Mouse (Mus musculus): ENCODE results near the gene Ankrd24.

Gene Ankrd24

DNA sequence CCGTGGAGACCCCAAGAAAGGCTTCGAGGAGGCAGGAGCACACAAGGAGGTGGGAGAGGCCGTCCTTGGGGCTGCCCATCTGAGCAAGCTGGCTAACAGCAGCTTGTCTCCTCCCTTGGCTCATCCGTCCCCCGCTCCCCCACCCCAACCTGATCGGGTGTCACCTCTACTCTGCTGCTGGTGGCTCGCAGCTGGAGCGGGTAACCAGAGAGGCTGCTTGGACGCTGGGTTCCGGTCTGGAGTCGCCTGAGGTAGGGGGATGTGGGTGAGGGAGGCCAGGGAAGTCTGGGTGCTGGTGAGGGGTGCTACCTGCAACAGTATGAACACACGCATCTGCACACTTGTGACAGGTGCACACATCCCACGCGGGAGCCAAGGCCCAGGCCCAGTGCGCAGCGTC, at the start of gene Ankrd24:
TSS of gene Ankrd24 (plus strand) at position 151 of the 400 bp plus-strand sequence.
- no peak for DNase-seq

DNA sequence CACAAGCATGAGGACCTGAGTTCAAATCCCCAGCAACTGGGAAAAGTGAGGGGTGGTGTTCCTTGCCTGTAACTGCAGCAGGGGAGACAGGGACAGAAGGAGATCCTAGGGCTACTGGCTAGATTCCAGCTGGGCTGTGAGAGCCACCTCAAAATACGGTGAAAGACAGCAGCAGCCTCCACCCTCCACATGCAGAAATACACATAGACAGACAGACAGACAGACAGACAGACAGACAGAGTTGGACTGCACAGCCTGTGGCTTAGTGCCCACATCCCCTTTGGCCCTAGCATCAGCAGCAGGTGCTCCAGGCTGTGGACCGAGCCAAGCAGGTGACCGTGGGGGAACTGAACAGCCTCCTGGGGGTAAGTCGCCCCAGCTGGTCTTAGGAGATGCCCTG, 48.4 kb upstream of the Ankrd24 start:
- DNase-seq = no peak

GRCm38 (mm10) chr10:81580441-81581070, 47.8 kb upstream of the Ankrd24 start:
- DNase-seq = no peak

- no peak for DNase-seq
Observed at GRCm38 (mm10) chr10:81583347-81583746, 45.0 kb upstream of the Ankrd24 start.

DNA sequence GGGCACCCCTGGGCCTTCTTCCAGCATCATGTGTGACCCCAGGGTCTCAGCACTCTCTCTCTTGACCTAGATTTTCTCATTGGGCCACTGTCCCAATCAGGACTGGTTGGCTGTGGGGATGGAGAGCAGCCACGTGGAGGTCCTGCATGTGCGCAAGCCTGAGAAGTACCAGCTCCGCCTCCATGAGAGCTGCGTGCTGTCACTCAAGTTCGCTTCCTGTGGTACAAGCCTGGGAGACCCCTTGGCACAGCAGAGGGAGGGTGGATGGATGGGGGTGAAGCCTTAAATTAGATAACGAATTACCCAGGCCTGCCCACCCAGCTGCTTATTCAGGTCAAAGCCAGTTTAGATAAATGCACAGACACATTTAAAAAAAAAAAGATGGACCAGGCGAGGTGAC, 39.6 kb upstream of the Ankrd24 start:
- DNase-seq = no peak

- DNase-seq = no peak
Observed at GRCm38 (mm10) chr10:81591846-81592245, 36.5 kb upstream of the Ankrd24 start.

- no peak for DNase-seq
Observed at GRCm38 (mm10) chr10:81592631-81593030, 35.7 kb upstream of the Ankrd24 start.

- DNase-seq = no peak
Observed at GRCm38 (mm10) chr10:81593223-81593622, 35.1 kb upstream of the Ankrd24 start.

DNA sequence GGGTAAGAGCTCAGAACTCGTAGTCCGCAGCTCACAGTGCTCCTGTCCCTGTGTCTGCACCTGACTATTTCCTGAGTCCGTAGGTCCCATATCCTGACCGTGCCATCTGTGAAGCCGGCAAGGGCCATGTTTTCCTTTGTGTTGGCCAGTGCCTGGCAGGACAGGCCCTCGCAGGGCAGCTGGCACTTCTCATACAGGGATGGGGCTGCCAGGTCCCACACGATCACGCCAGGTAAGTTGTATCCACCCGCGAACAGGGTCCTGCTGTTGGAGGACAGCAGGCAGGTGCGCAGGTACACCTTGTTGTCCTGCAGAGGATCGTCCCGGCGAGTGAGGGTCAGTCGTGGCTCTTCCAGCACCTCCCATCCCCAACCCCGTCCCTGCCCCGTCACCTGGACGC, 34.4 kb upstream of the Ankrd24 start:
- no peak for DNase-seq

DNA sequence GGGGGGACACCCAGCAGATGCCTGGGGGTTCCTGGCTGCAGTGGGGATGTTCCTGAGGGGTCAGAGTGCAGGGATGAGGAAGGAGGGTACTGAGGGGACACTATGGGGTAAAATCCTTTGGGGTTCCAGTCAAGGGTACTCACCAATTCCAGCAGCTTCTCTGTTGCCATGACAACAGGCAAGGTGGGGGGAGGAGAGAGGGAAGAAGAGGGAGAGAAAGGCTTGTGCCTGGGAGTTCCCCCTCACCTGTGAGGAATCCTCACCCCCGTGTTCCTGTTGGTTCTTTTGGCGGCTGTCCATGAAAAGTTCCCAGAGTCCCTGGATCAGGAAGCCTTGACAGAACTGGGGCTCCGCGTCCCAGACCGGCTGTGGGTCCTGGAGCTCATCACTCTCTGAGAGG, 32.7 kb upstream of the Ankrd24 start:
- no peak for DNase-seq

- no peak for DNase-seq
Observed at GRCm38 (mm10) chr10:81596611-81597010, 31.7 kb upstream of the Ankrd24 start.

DNA sequence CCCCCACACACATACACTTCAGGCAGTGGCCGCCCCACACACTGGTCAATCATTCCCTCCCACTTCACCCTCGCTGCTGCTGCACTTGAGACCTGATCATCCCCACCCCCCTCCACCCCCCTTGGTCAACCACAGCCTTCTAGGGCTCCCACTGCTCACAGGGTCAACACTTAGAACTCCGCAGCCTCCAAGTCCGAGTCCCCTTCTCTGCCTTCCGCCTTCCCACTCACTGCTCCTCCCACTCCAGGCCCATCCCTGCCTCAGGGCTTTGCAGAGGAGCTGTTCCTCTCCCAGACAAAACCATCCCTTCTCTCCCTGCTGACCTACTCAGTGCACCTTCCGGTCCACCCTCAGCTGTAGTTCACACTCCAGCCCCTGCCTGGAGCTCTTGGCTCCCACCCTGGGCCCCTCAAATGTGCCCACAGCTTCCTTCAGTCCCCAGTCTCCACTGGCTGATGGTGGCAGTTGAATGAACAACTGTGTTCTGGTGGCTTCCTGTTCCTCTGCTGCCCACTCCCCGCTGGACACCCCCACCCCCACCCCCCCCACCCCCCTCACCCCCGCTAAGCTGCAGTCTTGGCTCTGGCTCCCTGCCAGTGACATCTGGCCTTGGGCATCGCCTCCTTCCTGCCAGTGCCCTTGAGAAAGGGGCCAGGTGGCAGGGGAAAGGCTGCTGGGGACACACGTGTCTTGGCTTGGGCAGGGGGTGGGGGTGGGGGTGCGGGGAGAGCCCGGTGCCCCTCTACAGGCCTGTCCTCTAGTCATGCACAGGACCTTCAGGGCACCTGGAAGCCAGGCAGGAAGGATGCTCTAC, 31.0 kb upstream of the Ankrd24 start:
- DNase-seq = no peak

DNA sequence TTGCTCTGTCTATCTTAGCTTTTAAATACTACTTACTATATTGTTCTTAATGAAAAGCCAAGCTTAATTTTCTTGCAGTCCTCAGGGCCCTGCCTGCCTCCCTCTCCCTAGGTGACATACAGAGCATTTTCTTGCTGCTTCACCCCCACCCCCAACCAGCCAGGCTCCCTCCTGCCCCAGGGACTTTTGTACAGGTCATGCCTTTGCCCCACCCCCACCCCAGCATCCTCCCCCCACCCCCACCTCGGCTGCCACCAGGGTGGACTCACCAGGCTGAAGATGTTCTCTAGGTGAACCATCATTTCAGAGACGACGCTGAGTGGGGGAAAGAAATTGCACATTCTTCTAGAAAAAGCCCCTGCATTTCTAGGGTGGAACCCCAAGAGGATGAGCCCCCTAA, 30.0 kb upstream of the Ankrd24 start:
- no peak for DNase-seq

DNA sequence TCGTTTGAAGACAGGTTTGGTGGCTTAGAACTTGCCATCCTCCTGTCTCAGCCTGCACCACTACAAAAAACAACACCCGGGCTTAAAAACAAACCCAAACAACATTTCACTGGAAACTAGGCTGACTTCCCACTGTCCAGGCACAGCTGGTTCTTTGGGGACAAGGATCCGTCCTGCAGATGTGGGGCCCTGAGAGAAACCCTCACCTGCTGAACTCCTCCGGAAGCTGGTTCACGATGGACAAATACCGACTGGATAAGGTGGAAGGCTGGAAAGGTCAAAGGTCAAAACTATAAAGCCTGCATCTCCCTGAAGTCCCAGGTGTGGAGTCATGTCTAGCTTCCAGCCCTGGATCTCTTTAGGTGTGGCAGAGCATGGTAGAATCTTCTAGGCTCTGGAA, 29.5 kb upstream of the Ankrd24 start:
- DNase-seq = no peak

GRCm38 (mm10) chr10:81599630-81600029, 28.7 kb upstream of the Ankrd24 start:
- no peak for DNase-seq

GRCm38 (mm10) chr10:81600096-81600495, 28.2 kb upstream of the Ankrd24 start:
- DNase-seq = no peak

- DNase-seq = peak; percentile 95
Observed at GRCm38 (mm10) chr10:81600738-81601203, 27.6 kb upstream of the Ankrd24 start, which contains the start of gene Tle6. TSS of gene Tle6 (minus strand) at chr10:81601073.

GRCm38 (mm10) chr10:81601396-81601905, 26.9 kb upstream of the Ankrd24 start:
- no peak for DNase-seq

DNA sequence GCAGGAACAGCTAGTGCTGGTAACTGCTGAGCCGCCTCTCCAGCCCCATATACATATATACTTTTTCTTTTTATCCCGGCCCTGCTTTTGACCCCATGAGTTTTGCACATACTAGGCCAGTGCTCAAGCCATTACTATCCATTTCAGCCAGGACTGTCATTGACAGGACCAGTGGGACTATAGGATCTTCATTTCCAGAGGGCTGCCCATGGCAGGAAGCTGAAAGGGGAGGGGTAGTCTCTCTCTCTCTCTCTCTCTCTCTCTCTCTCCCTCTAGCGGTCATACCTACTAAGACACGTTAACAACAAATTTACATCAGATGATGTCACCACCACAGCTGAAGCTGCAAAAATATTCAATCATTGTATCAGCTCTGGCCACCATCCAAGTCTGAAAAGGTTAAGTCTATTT, 25.6 kb upstream of the Ankrd24 start:
- DNase-seq = no peak

DNA sequence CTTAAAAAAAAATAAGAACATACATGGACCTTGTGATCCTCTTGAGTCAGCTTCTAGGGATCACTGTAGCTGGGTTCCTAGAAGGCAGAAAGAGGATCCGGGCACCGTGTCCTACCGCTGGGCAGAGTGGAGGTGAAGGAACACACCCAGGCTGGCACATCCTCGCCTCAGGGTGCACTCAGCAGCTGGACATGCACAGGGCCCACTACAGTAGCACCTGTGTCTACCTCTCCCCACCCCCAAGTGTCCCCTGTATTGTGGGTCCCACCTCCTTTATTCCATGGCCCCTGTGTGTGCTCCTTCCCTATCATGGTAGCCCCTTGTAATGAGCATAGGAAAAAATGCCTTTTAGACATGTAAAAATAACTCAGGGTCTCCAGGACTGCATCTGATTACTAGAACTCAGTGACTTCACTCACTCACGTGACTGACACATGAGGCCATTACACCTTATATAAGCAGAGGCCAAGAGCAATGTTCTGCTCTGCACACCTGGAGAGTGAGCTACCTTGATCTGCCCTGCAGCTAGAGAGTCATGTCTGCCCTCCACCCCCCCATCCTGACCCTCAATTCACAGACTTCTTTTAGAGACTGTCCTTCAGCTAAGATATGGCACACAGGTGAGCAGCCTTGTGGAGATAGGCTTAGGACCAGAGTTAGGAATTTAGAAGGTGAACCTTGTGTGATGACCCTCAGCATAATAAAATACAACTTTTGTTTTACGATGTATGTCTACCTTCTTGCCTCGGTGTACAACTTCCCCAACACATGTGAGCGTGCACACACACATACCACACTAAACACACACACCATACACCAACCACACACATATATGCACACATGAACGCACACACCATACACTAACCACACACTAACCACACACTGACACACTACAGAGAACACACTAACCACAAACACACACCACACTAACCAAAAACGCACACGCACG, 24.0 kb upstream of the Ankrd24 start:
- DNase-seq = peak in 1 of 2 experiments; percentile 34

DNA sequence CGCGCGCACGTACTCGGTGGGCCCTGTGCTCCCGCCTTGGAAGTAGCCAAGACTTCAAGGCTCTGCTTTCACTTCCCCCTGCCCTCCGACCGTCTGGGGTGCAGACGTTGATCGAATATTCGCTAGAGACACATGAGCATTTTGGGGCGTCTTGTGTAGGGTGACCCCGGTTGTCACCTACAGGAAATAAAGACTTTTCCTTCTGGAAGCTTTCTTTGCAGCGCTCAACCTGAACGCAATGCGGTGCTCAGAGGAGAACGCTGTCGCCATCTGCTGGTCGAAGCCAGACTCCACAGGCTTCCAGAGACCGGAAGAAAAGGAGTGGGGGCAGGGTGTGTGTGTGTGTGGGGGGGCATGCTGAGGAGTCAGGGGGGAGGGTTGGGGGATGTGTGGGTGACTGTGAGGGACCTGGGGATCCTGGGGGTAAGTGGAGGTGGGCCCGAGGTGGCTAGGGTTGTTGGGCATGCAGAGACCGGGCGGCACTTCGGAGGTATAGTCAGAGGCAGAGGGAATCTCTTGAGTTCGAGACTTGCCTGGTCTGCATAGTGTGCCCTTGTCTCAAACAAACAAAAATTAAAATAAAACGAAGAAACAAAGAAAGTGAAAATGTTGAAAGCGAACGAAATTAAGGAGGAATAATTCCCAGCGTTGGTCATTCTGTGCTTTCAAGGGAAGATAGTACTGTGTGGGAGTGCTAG, 23.2 kb upstream of the Ankrd24 start:
- DNase-seq = peak; percentile 82 to 86

DNA sequence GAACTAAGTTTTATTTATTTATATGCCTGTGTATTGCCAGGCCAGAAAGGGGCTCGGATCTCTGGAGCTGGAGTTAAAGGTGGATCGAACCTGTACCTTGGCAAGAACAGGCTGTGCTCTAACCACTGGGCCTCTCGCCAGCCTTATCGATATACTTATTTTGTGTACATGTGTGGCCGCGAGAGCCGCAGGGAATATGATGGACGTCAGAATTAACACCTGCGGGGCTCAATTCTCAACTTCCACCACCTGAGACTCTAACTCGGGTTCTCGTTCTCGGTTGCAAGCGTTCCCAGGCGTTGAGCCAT, 22.7 kb upstream of the Ankrd24 start:
- DNase-seq = no peak
